Mouse (Mus musculus) embryonic facial prominence, embryonic 10.5 days (tissue): ENCODE data around the gene Gas2. TPM values are rescaled to one million over a fixed set of nuclear protein-coding genes. Genes with fewer than 3 reads are reported as not detected.
A peak's percentile ranks its signal among the peaks of the same experiment; 100 is the strongest.

Experiments used
- DNase-seq: peaks from one replicate; pipeline ENCODE4 v3.0.0-alpha.2; 2017; ENCODE audit warnings: low spot score
- H3K27ac ChIP-seq: fragments of 300-500 bp; sonication (generic); replicated peaks from 2 replicates; pipeline ENCODE4 v1.5.1; 2016; ENCODE audit warnings: mild to moderate bottlenecking
- H3K27me3 ChIP-seq: fragments of 300-500 bp; sonication (generic); replicated peaks from 2 replicates; pipeline ENCODE4 v1.6.1; 2016; ENCODE audit warnings: low read depth, mild to moderate bottlenecking; ENCODE audit not compliant: poor library complexity, severe bottlenecking
- H3K36me3 ChIP-seq: fragments of 300-500 bp; sonication (generic); replicated peaks from 2 replicates; pipeline ENCODE4 v1.6.1; 2016; ENCODE audit warnings: mild to moderate bottlenecking, moderate library complexity
- H3K4me1 ChIP-seq: fragments of 300-500 bp; sonication (generic); 2 replicates; pipeline ENCODE4 v1.6.1; 2016
- H3K4me3 ChIP-seq: fragments of 300-500 bp; sonication (generic); 2 replicates; pipeline ENCODE4 v1.5.1; 2016; ENCODE audit warnings: mild to moderate bottlenecking, moderate library complexity
- H3K9me3 ChIP-seq: fragments of 300-500 bp; sonication (generic); 2 replicates; pipeline ENCODE4 v1.6.1; 2016; ENCODE audit warnings: mild to moderate bottlenecking
- WGBS: fragments of 180-500 bp; shearing (Covaris S2); methylation state at CpG from one replicate; pipeline ENCODE4 v1.1.7; 2016; 5-methylcytosine and 5-hydroxymethylcytosine counted together
- polyA plus RNA-seq: library from polyadenylated mRNA; unstranded; fragments of >200 nt; fragmentation: Nextera tagmentation; extraction: Ambion mirVana; gene quantifications from 2 replicates; pipeline ENCODE4 v1.2.1, GENCODE M21; 2016

The Gas2 gene
- polyA plus RNA-seq, 1 experiment from 2014 or later: 30.1 TPM

- Histone ChIP-seq H3K4me3 (no peak overlapping the region), H3K36me3 (no peaks in the 10 kb centered on the region), H3K4me1 (peaks cover 10% of the 10 kb centered on the region), H3K27me3 (no peaks in the 10 kb centered on the region), H3K27ac (no peak overlapping the region), H3K9me3 (no peaks in the 10 kb centered on the region)
- DNase-seq: no peak
- 87% methylated on average over 1 of the region's 1 CpGs for whole genome bisulfite sequencing
Measured at GRCm38 (mm10) chr7:51892224-51892965, 30.6 kb downstream of the Gas2 start.

DNA sequence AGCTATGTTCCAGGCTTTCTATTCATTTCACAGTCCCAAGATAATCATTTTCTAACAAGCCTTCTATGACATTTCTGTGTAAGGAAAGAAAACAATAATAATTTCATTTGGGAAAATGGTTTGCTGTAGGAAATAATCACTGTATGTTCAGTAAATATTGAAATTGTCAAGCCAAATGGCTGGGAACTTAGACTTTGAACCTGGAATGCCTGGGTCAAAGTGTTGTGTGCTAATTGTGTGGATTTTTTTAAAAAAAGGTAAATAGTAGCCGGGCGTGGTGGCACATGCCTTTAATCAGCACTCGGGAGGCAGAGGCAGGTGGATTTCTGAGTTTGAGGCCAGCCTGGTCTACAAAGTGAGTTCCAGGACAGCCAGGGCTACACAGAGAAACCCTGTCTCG is 31.2 kb downstream of the Gas2 start:
- no peak for DNase-seq
- no peak overlapping the region for H3K27ac ChIP-seq
- H3K9me3 ChIP-seq: no peaks in the 10 kb centered on the region
- no peaks in the 10 kb centered on the region for H3K36me3 ChIP-seq
- H3K27me3 ChIP-seq: no peaks in the 10 kb centered on the region
- 89% methylated on average over 4 of the region's 4 CpGs for WGBS
- peaks cover 10% of the 10 kb centered on the region for H3K4me1 ChIP-seq
- no peak overlapping the region for H3K4me3 ChIP-seq

- DNase-seq: no peak
- Histone ChIP-seq H3K4me1 (peaks cover 10% of the 10 kb centered on the region), H3K4me3 (no peak overlapping the region), H3K27ac (peak overlapping the region; percentile 76; the same call in 1 of the 2 replicates), H3K27me3 (no peaks in the 10 kb centered on the region), H3K9me3 (no peaks in the 10 kb centered on the region), H3K36me3 (no peaks in the 10 kb centered on the region)
- 80% methylated on average over 4 of the region's 4 CpGs for WGBS
Measured at GRCm38 (mm10) chr7:51894133-51894801, 32.5 kb downstream of the Gas2 start.

DNA sequence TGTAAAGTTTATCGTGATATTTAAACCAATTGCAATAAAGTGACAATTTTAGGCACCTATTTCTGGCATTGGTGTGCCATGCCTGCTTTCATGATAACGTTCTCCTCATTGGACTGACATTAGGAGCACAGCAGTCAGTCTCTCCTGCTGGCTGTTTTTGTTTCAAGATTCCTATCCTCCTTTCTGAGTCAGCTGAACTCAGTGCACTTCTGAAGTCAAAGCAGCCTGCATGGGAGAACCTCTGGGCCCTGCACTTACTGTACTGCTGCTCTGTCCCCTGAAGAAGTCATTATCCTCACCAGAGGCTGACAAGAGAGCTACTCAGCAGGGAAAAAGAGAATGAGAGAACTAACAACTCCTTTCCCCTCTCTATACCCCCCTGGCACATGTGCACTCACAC is 33.1 kb downstream of the Gas2 start:
- H3K36me3 ChIP-seq: no peaks in the 10 kb centered on the region
- no peaks in the 10 kb centered on the region for H3K9me3 ChIP-seq
- peak; percentile 14 for DNase-seq
- H3K27ac ChIP-seq: peak overlapping the region; percentile 76
- no peaks in the 10 kb centered on the region for H3K27me3 ChIP-seq
- no peak overlapping the region for H3K4me3 ChIP-seq
- WGBS: 52% methylated on average over 2 of the region's 2 CpGs
- H3K4me1 ChIP-seq: peaks cover 10% of the 10 kb centered on the region

GRCm38 (mm10) chr7:51899066-51899465 is 37.3 kb downstream of the Gas2 start:
- H3K36me3 ChIP-seq: no peaks in the 10 kb centered on the region
- H3K27me3 ChIP-seq: no peaks in the 10 kb centered on the region
- no peak overlapping the region for H3K27ac ChIP-seq
- no peak for DNase-seq
- WGBS: 72% methylated on average over 6 of the region's 6 CpGs
- H3K4me1 ChIP-seq: peaks cover 5% of the 10 kb centered on the region
- no peak overlapping the region for H3K4me3 ChIP-seq
- no peaks in the 10 kb centered on the region for H3K9me3 ChIP-seq

DNA sequence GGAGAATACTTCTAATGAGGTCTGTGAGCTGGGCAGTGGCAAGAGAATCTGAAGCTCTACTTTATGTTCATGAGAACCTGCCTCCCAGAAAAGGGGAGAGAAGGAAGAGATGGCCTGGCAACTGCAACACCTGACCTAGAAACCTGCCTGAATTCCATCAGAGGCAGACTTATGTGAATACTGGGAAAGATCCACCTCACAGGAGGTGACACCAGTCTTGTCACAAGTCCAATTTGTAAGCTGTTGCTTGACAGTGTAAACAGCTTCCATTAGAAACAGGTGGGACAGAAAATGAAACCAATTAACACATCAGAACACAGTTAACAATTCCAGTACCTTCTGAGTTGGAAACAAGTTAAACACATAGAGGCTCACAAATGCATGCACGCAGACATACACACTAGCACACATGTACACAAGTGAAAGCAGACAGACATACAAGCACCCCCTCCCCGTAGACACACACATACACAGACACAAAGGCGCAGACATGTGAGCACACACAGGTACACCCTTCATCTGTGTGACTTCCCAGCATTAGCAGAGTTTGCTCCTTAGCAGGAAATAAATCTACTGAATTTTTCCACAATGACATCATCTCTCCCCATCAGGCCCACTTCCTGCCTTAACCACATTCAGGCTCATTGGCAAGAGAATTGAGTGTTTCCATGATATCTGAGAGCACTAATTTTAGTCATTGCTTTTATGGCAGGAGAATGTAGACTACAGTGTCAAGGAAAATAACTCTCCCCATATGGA is 51.7 kb downstream of the Gas2 start:
- Histone ChIP-seq H3K36me3 (no peaks in the 10 kb centered on the region), H3K4me1 (peaks cover 13% of the 10 kb centered on the region), H3K4me3 (no peak overlapping the region), H3K27ac (peak overlapping the region; percentile 2; the same call in 1 of the 2 replicates), H3K9me3 (no peaks in the 10 kb centered on the region), H3K27me3 (no peaks in the 10 kb centered on the region)
- peak; percentile 10 for DNase-seq
- 86% methylated on average over 3 of the region's 3 CpGs for WGBS

- Histone ChIP-seq H3K4me3 (no peak overlapping the region), H3K27ac (peak overlapping the region; percentile 48), H3K27me3 (no peaks in the 10 kb centered on the region), H3K4me1 (peaks cover 13% of the 10 kb centered on the region), H3K36me3 (no peaks in the 10 kb centered on the region), H3K9me3 (no peaks in the 10 kb centered on the region)
- WGBS: 68% methylated on average over 2 of the region's 2 CpGs
- DNase-seq: no peak
Measured at GRCm38 (mm10) chr7:51914132-51914531, 52.3 kb downstream of the Gas2 start.

DNA sequence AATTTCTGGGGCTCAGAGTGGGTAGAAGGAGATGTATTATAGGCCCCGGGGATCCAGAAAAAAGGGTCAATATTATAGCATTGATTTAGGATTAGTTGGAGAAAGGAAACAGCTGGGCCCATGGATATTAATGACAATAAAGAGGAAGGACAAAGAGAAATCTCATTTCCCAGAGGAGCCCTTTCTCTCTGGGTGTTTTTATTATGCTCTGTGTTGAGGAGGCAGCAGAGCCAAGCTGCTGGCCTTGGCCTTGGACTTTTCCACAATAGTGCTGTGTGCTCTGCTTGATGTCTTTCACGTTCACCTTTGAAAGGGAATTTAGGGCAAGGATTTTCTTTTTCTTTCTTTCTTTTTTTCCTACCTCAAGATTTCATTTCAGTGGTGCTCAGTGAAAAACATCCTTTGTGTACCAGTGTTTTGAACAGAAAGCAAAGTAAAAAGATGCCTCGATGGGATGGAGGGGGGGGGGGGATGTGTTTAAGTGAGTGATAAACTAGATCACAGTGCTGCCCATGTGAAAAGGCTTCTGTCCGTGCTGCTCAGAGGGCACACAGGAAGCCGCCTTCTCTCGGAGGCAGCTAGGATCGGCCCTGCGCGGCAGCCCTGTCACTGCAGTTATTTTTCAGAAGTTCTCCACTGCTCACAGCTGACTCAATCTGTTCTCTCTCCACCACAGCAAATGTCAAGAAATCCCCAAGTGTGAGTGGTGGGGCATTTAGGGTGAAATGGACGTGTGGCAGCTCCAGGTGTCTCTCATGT is 67.1 kb downstream of the Gas2 start:
- H3K4me1 ChIP-seq: peaks cover 4% of the 10 kb centered on the region; the same call in 1 of the 2 replicates
- DNase-seq: no peak
- no peaks in the 10 kb centered on the region for H3K36me3 ChIP-seq
- WGBS: 39% methylated on average over 10 of the region's 10 CpGs
- H3K27ac ChIP-seq: 0 out of 2 replicates have a peak overlapping the region, but pooled peaks have one; percentile 40
- no peaks in the 10 kb centered on the region for H3K27me3 ChIP-seq
- no peak overlapping the region for H3K4me3 ChIP-seq
- no peaks in the 10 kb centered on the region for H3K9me3 ChIP-seq

GRCm38 (mm10) chr7:51931217-51931616 is 69.4 kb downstream of the Gas2 start:
- H3K9me3 ChIP-seq: no peaks in the 10 kb centered on the region
- 87% methylated on average over 4 of the region's 4 CpGs for WGBS
- no peak overlapping the region for H3K27ac ChIP-seq
- H3K4me3 ChIP-seq: no peak overlapping the region
- peaks cover 4% of the 10 kb centered on the region; the same call in 1 of the 2 replicates for H3K4me1 ChIP-seq
- no peak for DNase-seq
- no peaks in the 10 kb centered on the region for H3K27me3 ChIP-seq
- H3K36me3 ChIP-seq: no peaks in the 10 kb centered on the region

- H3K27me3 ChIP-seq: no peaks in the 10 kb centered on the region
- no peaks in the 10 kb centered on the region for H3K36me3 ChIP-seq
- no peaks in the 10 kb centered on the region for H3K4me1 ChIP-seq
- no peak overlapping the region for H3K27ac ChIP-seq
- WGBS: 87% methylated on average over 1 of the region's 1 CpGs
- no peak overlapping the region for H3K4me3 ChIP-seq
- DNase-seq: no peak
- H3K9me3 ChIP-seq: no peaks in the 10 kb centered on the region
Measured at GRCm38 (mm10) chr7:51937337-51937736, 75.5 kb downstream of the Gas2 start.

- Histone ChIP-seq H3K4me3 (no peak overlapping the region), H3K27ac (no peak overlapping the region), H3K36me3 (no peaks in the 10 kb centered on the region), H3K4me1 (no peaks in the 10 kb centered on the region), H3K27me3 (no peaks in the 10 kb centered on the region), H3K9me3 (no peaks in the 10 kb centered on the region)
- no peak for DNase-seq
- WGBS: 69% methylated on average over 2 of the region's 2 CpGs
Measured at GRCm38 (mm10) chr7:51940461-51940860, 78.6 kb downstream of the Gas2 start.

GRCm38 (mm10) chr7:51955424-51956041 is 93.7 kb downstream of the Gas2 start:
- no peak overlapping the region for H3K27ac ChIP-seq
- H3K4me3 ChIP-seq: no peak overlapping the region
- DNase-seq: peak; percentile 24
- no peaks in the 10 kb centered on the region for H3K36me3 ChIP-seq
- 54% methylated on average over 9 of the region's 9 CpGs for WGBS
- no peaks in the 10 kb centered on the region for H3K9me3 ChIP-seq
- peaks cover 7% of the 10 kb centered on the region for H3K4me1 ChIP-seq
- no peaks in the 10 kb centered on the region for H3K27me3 ChIP-seq
